Mouse (Mus musculus): ENCODE measurements around the gene Atrn. TPM values are rescaled to one million over a fixed set of nuclear protein-coding genes. Genes with fewer than 3 reads are reported as not detected.
A peak's percentile ranks its signal among the peaks of the same experiment; 100 is the strongest.

The Atrn gene
- total RNA-seq (2021): 10 to 100 TPM; 26.5 to 32.7 TPM
- long read RNA-seq, experiment 1, partial matches to known transcripts: 3 of 12 reads
- long read RNA-seq, experiment 1, other reads (novel, unspliced or antisense): 8 of 12 reads
- long read RNA-seq, experiment 2, full-length matches to known transcripts: 2 of 13 reads
- long read RNA-seq, experiment 2, partial matches to known transcripts: 8 of 13 reads
- long read RNA-seq, experiment 2, other reads (novel, unspliced or antisense): 3 of 13 reads

- peak; percentile 98 for DNase-seq
Measured at GRCm38 (mm10) chr2:130905751-130906583, at the start of gene Atrn, which contains the start of gene 4930402H24Rik. Atrn (plus strand) TSS chr2:130906495. 4930402H24Rik (minus strand) TSS chr2:130906406.

GRCm38 (mm10) chr2:130862091-130862490 lies 44.2 kb upstream of the Atrn start:
- DNase-seq: no peak

GRCm38 (mm10) chr2:130870916-130871315 lies 35.4 kb upstream of the Atrn start:
- no peak for DNase-seq

GRCm38 (mm10) chr2:130877376-130877775 lies 28.9 kb upstream of the Atrn start:
- no peak for DNase-seq

GRCm38 (mm10) chr2:130886983-130887382 lies 19.3 kb upstream of the Atrn start:
- no peak for DNase-seq

- no peak for DNase-seq
Measured at GRCm38 (mm10) chr2:130887456-130887855, 18.8 kb upstream of the Atrn start.

- DNase-seq: no peak
Measured at GRCm38 (mm10) chr2:130896944-130897343, 9.4 kb upstream of the Atrn start.

- DNase-seq: no peak
Measured at GRCm38 (mm10) chr2:130897856-130898255, 8.4 kb upstream of the Atrn start.

GRCm38 (mm10) chr2:130898783-130899182 lies 7.5 kb upstream of the Atrn start:
- DNase-seq: no peak

- no peak for DNase-seq
Measured at GRCm38 (mm10) chr2:130906584-130907315, 455 bp downstream of the Atrn start.

GRCm38 (mm10) chr2:130911691-130912090 lies 5.4 kb downstream of the Atrn start:
- no peak for DNase-seq

- no peak for DNase-seq
Measured at GRCm38 (mm10) chr2:130914873-130915272, 8.6 kb downstream of the Atrn start.

- DNase-seq: peak; percentile 56
Measured at GRCm38 (mm10) chr2:130916521-130917147, 10.3 kb downstream of the Atrn start.

- DNase-seq: no peak
Measured at GRCm38 (mm10) chr2:130917686-130918085, 11.4 kb downstream of the Atrn start.

- no peak for DNase-seq
Measured at GRCm38 (mm10) chr2:130919062-130919593, 12.8 kb downstream of the Atrn start.

GRCm38 (mm10) chr2:130924950-130925349 lies 18.7 kb downstream of the Atrn start:
- DNase-seq: no peak

GRCm38 (mm10) chr2:130928031-130928430 lies 21.7 kb downstream of the Atrn start:
- DNase-seq: no peak

- no peak for DNase-seq
Measured at GRCm38 (mm10) chr2:130928530-130928929, 22.2 kb downstream of the Atrn start.

- DNase-seq: no peak
Measured at GRCm38 (mm10) chr2:130929994-130930393, 23.7 kb downstream of the Atrn start.

- DNase-seq: peak; percentile 49
Measured at GRCm38 (mm10) chr2:130932865-130933264, 26.6 kb downstream of the Atrn start.

- DNase-seq: no peak
Measured at GRCm38 (mm10) chr2:130949781-130950180, 43.5 kb downstream of the Atrn start.

GRCm38 (mm10) chr2:130950548-130950947 lies 44.3 kb downstream of the Atrn start:
- DNase-seq: peak; percentile 92
